9 mouse cellular contexts compared by ENCODE assay signal in the genomic region with DNA sequence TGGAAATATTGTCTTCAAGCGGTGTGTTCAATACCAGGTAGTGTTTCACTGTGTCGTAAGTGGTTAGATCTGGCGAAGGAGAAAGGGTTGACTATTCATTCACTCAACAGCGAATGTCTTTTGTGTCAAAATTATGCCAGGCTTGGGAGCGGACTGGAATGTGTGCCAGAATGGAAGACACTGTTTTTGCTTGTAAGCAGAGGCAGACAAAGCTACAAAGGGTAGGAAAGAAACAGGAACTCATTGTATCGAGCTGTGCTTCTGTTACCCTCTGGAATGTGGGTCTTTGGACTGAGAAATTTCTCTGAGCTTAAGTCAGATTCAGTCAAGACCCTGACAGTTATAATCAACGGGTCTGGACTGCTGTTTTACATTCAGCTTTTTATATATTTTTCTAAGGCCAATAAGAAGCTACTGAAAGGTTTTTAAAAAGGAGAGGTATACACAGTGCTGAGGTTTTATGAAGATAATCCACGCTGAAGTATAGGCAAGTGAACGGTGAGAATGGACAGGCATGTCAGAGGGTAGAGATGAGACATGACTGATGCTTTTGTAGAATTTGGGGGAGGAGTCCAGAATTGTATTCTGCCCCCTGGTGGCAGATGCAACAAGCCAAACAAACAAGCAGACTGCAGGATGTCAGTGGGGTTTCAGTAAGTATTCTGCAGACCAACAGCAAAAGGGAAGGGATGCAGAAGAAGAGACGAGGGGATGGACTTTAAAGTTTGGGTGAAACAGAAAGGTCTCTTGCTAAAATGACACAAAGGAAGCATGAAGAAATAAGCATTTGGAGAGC. TPM values are rescaled to one million over a fixed set of nuclear protein-coding genes. Genes with fewer than 3 reads are reported as not detected.
A peak's percentile ranks its signal among the peaks of the same experiment; 100 is the strongest.
DNase-seq lines count a peak whose midpoint lies in the region; ATAC-seq and TF ChIP-seq lines count a peak whose summit lies in the region.
"Had no signal": no experiment of that assay in that cellular context is flagged by ENCODE, and none has a peak within 500 bp of the region (broad histone marks: within the 10 kb centered on the region; RNA-seq: fewer than 3 reads in every experiment).

No protein-coding gene starts in this region.

- no peaks in the 10 kb centered on the region for H3K4me1 ChIP-seq in liver, embryonic 14.5 days (replicated peaks; ENCODE audit: control insufficient read depth in 2 of 2, insufficient read depth in 2 of 2, low read length in 1 of 2)
- no peaks in the 10 kb centered on the region for H3K4me1 ChIP-seq in hindbrain, embryonic 13.5 days (replicated peaks)
- H3K4me1 ChIP-seq: lung, embryonic 15.5 days had no signal

- CTCF ChIA-PET in Patski (lab: Charles Lee), result interaction anchor here (1.1 to 1.3 kb wide), 2 partner anchors 9 to 11 kb away, joined by 3 read pairs; no protein-coding TSS in a partner anchor

- WGBS in liver, embryonic 14.5 days (ENCODE audit: insufficient replicate concordance), result 64% methylated on average over 10 of the region's 10 CpGs
- 77% methylated on average over 10 of the region's 10 CpGs for WGBS in hindbrain, embryonic 13.5 days

- POLR2A ChIA-PET in Patski (lab: Charles Lee), result no interaction called here

- no peaks in the 10 kb centered on the region for H3K27me3 ChIP-seq in liver, embryonic 14.5 days (ENCODE audit: control insufficient read depth, insufficient read depth, low read length)
- H3K27me3 ChIP-seq in Patski, result no peaks in the 10 kb centered on the region
- H3K27me3 ChIP-seq in hindbrain, embryonic 13.5 days, result no peaks in the 10 kb centered on the region
- H3K27me3 ChIP-seq: lung, embryonic 15.5 days had no signal

- no peak overlapping the region for H3K4me2 ChIP-seq in liver, embryonic 14.5 days (ENCODE audit: low read depth)
- H3K4me2 ChIP-seq in hindbrain, embryonic 13.5 days, result no peak overlapping the region
- H3K4me2 ChIP-seq: lung, embryonic 15.5 days had no signal

- peak; percentile 52 for TF ChIP-seq CTCF in liver, embryonic 14.5 days (IDR thresholded peaks at IDR 0.05; ENCODE audit: low read depth)
- peak; percentile 57 for TF ChIP-seq CTCF in Patski (IDR thresholded peaks at IDR 0.05)

- no peak for ATAC-seq in liver, embryonic 14.5 days (ENCODE audit: insufficient read depth)
- ATAC-seq in Patski, result no peak
- no peak for ATAC-seq in hindbrain, embryonic 13.5 days (ENCODE audit: low FRiP score)

- TF ChIP-seq EP300 in liver, embryonic 14.5 days (IDR thresholded peaks at IDR 0.05; ENCODE audit: low read depth), result no peak

- H3K9ac ChIP-seq in liver, embryonic 14.5 days (replicated peaks), result no peak overlapping the region
- H3K9ac ChIP-seq in hindbrain, embryonic 13.5 days, result no peak overlapping the region
- H3K9ac ChIP-seq: lung, embryonic 15.5 days had no signal

- no peaks in the 10 kb centered on the region for H3K36me3 ChIP-seq in liver, embryonic 14.5 days (replicated peaks; ENCODE audit: control insufficient read depth, insufficient read depth, low read depth)
- H3K36me3 ChIP-seq in hindbrain, embryonic 13.5 days, result peaks cover 80% of the 10 kb centered on the region
- H3K36me3 ChIP-seq: lung, embryonic 15.5 days had no signal

- in situ Hi-C loops in Patski (cut with MboI; ENCODE audit: low pct_unique_long_range_greater_than_20kb), result no loop called here

- no peak overlapping the region for H3K27ac ChIP-seq in liver, embryonic 14.5 days
- H3K27ac ChIP-seq in hindbrain, embryonic 13.5 days, result no peak overlapping the region
- H3K27ac ChIP-seq: lung, embryonic 15.5 days had no signal

- no peaks in the 10 kb centered on the region for H3K9me3 ChIP-seq in liver, embryonic 14.5 days (ENCODE audit: control insufficient read depth, low read length)
- no peaks in the 10 kb centered on the region for H3K9me3 ChIP-seq in hindbrain, embryonic 13.5 days
- H3K9me3 ChIP-seq: lung, embryonic 15.5 days had no signal

- DNase-seq in embryo, embryonic 11 days, result peak; percentile 16
- DNase-seq in embryo, embryonic 10 days (ENCODE audit: low spot score), result no peak
- DNase-seq in liver, embryonic 14.5 days (ENCODE audit: low read depth in 3 of 3, low spot score in 3 of 3), result no peak
- no peak for DNase-seq in liver
- no peak for DNase-seq in Patski (ENCODE audit: low read depth, low spot score)
- peak; percentile 61 for DNase-seq in retina, postnatal 1 day
- no peak for DNase-seq in gastrocnemius, postnatal 25 days

- no peak overlapping the region for H3K4me3 ChIP-seq in liver, embryonic 14.5 days (ENCODE audit: insufficient read depth in 1 of 2, low read depth in 2 of 2, low read length in 2 of 2)
- no peak overlapping the region for H3K4me3 ChIP-seq in hindbrain, embryonic 13.5 days
- H3K4me3 ChIP-seq: lung, embryonic 15.5 days had no signal

RNA-seq across cellular contexts. Expression of gene Slc25a27, which starts 17.2 kb away (rescaled TPM):
- 0.54 and 0.68 TPM in 2 replicates for polyA plus RNA-seq in liver, embryonic 14.5 days (2012; rRNA removed)
- polyA plus RNA-seq in liver, embryonic 14.5 days (2014; fragmentation: Nextera tagmentation; extraction: Ambion mirVana), result 0.28 and 0.39 TPM in 2 replicates
- polyA plus RNA-seq in Patski (2021), result 5.1 TPM
- 1 to 10 TPM; 4.7 to 5.3 TPM for total RNA-seq in gastrocnemius, postnatal 25 days (2021)
- 113 and 119 TPM in 2 replicates for polyA plus RNA-seq in hindbrain, embryonic 13.5 days (2015; fragmentation: Nextera tagmentation; extraction: Ambion mirVana)

RNA-seq across cellular contexts. Expression of gene Cyp39a1, which starts 17.4 kb away (rescaled TPM):
- polyA plus RNA-seq in liver, embryonic 14.5 days (2012; rRNA removed), result 0.86 and 2.0 TPM in 2 replicates
- polyA plus RNA-seq in liver, embryonic 14.5 days (2014; fragmentation: Nextera tagmentation; extraction: Ambion mirVana), result 2.6 and 3.3 TPM in 2 replicates
- 12.3 TPM for polyA plus RNA-seq in Patski (2021)
- 1 to 10 TPM; 2.3 to 2.9 TPM for total RNA-seq in gastrocnemius, postnatal 25 days (2021)
- 14.3 and 16.8 TPM in 2 replicates for polyA plus RNA-seq in hindbrain, embryonic 13.5 days (2015; fragmentation: Nextera tagmentation; extraction: Ambion mirVana)

RNA-seq across cellular contexts. Expression of gene Tdrd6, which starts 19.7 kb away (rescaled TPM):
- under 0.01 and 0.08 TPM in 2 replicates for polyA plus RNA-seq in liver, embryonic 14.5 days (2012; rRNA removed)
- polyA plus RNA-seq in liver, embryonic 14.5 days (2014; fragmentation: Nextera tagmentation; extraction: Ambion mirVana), result 0.13 TPM in 1 of 2 replicates, not detected in the other
- polyA plus RNA-seq in Patski (2021), result 0.01 TPM
- not detected for total RNA-seq in gastrocnemius, postnatal 25 days (2021)
- polyA plus RNA-seq in hindbrain, embryonic 13.5 days (2015; fragmentation: Nextera tagmentation; extraction: Ambion mirVana), result 0.10 and 0.75 TPM in 2 replicates
- polyA plus RNA-seq: lung, embryonic 15.5 days had no signal

Comparison
In these comparisons a context has a peak if more than half of its experiments do, and no peak if none do; other contexts are left out.
1. DNase-seq: peak in embryo, embryonic 11 days (single experiment) and retina, postnatal 1 day (single experiment); none in embryo, embryonic 10 days (single experiment), liver, embryonic 14.5 days (0 of 3), liver (single experiment), Patski (single experiment) and gastrocnemius, postnatal 25 days (single experiment).
2. RNA of gene Slc25a27, which starts 17.2 kb away (polyA plus RNA-seq): 113 to 119 TPM in hindbrain, embryonic 13.5 days; 5.1 TPM in Patski (single experiment) and 0.28 to 0.68 TPM in liver, embryonic 14.5 days; every median in the first group is over 10 times any median in the second.